Mouse (Mus musculus) erythroblast, adult 5-6 weeks (primary cell): ENCODE data around the gene Ccdc96. TPM values are rescaled to one million over a fixed set of nuclear protein-coding genes. Genes with fewer than 3 reads are reported as not detected.

Experiments used
- ATAC-seq: replicated peaks from 2 replicates; pipeline ENCODE4 v1.8.0; 2016; ENCODE audit warnings: moderate number of reproducible peaks, mild to moderate bottlenecking, moderate TSS enrichment, inconsistent platforms; ENCODE audit not compliant: poor library complexity, low FRiP score, severe bottlenecking
- total RNA-seq, 2 experiments: library from RNA; stranded (forward) in 1 of 2; stranded (reverse) in 1 of 2; fragments of 150-400 nt in 1 of 2; fragments of 200-764, 138-1000 nt in 1 of 2; gene quantifications; 2 replicates each; pipeline versions ENCODE4 v1.2.3 to v1.2.4; 2015 to 2017; ENCODE audit warnings: low replicate concordance in 2 of 2

Ccdc96 gene
- total RNA-seq, 2 experiments from 2014 or later, result not detected

GRCm38 (mm10) chr5:36471206-36471605, 13.2 kb upstream of the Ccdc96 start:
- no peak for ATAC-seq

GRCm38 (mm10) chr5:36472876-36473655, 11.3 kb upstream of the Ccdc96 start:
- ATAC-seq, result no peak

- peak; percentile 89 for ATAC-seq
These were observed 10.1 kb upstream of the Ccdc96 start for GRCm38 (mm10) chr5:36474283-36474682.

DNA sequence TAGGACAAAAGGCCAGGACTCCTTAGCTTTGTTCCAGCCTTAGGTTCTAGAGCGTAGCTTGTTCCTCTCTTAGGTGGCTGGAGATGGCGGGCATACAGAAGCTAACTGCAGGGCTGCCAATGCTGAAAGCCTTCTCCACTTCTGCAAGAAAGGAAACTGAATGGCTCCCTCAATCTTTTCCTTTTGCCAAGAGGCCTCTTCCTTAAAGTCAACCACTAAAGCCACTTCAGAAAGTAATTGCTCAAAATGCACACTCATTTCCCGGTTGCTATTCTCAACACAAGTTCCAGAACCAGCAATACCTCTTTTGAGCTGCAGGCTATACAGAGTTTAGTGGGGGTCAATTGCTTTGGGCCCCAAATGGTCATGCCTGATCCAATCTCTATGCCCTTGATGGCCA, 6.9 kb upstream of the Ccdc96 start:
- ATAC-seq, result no peak

DNA sequence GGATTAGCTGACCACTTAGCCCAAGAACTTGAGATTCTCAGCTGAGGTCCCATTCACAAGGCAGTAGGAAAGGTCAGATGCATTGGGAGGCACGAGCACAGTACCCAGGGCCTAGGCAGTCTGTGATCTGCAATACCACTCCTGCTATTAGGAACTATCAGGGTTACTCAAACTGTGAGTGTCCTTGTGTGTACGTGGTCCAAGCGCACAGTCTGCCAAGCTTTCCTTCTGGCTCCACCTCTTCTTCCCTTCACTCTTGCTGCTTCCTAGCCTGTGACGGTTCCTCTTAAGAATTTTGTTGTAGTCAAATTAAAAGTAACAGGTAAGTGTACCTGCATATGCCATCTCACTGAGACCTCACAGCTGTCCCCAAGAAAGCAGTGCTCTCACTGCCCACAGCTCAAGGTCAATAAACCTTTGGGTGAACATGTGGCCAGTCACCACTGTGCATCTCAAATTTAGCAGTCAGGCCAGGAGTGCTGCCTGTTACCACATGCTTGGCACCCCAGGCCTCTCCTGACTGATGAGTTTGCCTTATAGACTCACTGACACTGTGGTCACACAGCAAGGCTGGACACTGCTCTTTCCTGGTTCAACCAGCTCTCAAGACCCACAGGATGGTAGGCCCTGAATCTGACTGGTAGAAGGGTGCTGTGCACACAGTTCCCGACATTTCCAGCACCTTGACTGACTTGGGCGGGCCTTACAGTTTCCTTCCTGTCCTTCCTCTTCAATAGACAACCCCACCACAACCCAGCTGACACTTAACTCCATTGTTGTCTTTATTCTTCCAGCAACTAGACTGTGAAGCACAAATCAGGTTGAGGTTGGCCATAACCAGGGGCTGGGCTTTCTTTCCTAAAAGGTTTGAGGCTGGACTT, 5.6 kb upstream of the Ccdc96 start:
- no peak for ATAC-seq

DNA sequence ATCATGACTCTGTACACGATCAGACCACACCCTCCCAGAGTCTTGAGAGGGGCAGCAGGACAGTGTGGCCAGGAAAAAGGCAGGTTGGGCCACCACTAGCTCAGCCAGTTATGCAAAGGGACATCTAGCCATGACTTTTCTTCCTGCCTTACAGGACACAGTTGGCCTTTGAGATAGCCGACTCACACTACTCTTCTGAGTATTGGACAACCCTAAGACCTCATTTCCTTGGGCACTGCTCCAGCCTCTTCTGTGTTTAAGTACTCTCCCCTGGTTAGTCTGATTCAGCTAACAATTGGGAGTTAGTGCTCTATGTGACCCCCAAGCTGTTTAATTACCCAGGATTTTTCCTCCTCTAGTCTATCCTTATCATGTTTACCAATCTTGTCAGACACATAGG, 4.7 kb upstream of the Ccdc96 start:
- ATAC-seq, result no peak

DNA sequence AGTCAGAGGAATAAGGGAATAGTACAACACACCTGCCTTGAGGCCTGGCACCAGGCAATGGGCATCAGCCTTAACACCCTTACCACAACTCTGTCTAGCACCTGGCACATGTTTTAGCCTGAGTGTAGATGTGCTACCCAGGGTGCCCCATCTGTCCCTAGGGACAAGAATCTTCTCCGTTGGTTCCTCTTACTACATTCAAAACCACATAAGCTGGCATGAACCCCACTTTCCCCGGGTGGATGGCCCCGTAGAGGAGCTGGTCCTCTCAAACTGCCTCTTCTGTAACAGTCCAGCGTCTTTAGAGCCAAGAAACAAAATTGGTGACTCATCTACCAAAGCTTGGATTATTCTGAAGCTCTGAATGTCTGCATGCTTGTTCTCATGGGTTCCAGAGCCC, 4.0 kb upstream of the Ccdc96 start:
- ATAC-seq, result no peak

- no peak for ATAC-seq
These were observed 3.3 kb upstream of the Ccdc96 start for GRCm38 (mm10) chr5:36481114-36481513.

DNA sequence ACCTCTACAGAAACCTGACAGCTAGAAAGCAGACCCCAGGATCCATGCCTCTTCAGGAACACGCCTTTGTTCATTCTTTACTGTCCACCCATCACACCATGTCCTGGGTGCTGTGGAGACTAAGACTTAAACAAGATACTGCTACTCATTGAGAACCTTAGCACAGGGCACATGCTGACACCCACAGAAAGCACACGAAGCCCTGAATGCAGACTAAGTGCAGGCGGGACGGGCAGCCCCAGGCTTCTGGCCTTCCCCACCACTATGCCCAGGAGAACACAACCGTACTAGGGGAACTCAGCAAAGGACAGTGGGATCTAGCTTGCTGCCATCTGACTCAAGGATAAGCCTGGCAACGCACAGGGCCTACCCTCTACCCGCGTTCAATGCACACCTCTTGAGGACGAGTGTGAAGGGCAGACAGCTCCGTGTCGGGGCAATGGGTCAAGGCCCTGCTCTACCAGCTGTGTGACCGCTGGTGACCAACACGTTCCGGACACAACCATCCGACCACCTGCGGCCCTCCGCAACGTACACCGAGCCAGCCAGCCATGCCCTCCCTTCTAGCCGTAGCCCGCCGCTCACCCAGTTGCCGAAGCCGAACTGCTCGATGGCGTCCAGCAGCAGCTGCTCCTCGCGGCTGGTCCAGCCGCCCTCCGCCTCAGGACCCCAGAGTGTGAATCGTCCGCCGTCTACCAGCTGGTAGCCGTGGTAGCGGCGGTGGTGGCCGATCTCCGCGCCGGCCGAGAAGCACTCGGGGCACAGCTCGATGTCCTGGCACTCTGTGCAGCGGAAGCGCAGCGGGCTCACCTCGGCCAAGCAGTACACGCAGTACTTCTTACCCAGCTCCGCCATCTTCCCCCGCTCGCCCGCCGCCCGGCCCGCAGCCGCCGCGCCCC, 936 bp upstream of the Ccdc96 start:
- ATAC-seq, result peak; percentile 31

DNA sequence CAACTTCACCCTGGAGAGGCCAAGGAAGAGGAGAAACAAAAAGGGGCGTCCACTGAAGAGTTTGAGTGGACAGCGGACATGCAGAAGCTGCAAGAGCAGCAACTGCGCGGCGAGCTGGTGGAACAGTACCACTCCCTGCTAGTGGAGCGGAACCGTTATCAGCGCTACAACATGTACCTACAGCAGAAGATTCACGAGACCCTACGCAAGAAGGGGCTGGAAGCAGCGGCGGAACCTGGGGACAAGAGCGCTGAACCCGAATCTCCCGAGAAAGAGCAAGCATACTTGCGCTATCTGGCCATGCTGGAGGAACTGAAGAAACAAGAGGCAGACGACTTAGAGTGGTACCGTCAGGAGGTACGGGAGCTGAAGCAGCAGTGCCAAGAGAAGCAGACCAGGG, 918 bp downstream of the Ccdc96 start:
- ATAC-seq, result no peak

- no peak for ATAC-seq
These were observed 4.8 kb downstream of the Ccdc96 start for GRCm38 (mm10) chr5:36489225-36489624.

GRCm38 (mm10) chr5:36493919-36494318, 9.5 kb downstream of the Ccdc96 start:
- ATAC-seq, result no peak

GRCm38 (mm10) chr5:36494709-36495108, 10.3 kb downstream of the Ccdc96 start:
- no peak for ATAC-seq

DNA sequence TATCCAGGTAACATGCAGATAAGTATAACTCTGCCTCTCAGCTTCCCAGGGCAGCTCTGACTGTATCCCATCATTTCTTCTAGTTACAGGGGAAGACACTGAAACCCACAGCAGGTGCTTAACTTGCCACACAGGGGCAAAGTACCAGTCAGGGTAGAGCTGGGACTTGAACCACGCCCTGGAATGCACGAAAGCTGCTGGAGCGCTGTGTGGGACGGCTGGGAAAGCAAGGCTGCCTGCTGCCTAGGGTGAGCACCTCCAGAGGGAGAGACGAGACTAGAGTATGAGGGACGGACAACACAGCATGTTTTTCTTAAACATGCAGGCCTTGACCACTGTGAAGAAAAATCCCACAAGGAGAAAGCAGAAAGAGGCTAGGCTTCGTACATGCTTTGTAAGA, 20.8 kb downstream of the Ccdc96 start:
- ATAC-seq, result no peak

DNA sequence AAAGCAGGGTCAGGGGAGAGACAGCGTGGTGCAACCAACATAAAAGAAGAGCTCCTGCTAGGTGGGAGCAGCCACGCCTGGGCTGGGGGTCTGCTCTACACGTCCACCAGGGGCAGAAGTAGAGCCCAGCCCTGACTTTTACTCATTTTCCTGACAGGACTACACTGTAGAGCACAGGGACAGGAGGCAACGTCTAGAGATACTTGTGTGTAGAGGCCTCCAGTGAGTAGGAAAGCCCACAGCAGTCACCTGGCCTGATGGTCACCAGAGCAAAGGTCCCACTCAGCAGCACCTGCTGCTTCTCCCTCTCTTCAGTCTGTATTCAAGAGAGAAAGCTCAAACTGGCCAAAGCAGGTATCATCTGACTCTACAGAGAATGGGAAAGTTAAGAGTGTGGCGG, 21.3 kb downstream of the Ccdc96 start:
- no peak for ATAC-seq

DNA sequence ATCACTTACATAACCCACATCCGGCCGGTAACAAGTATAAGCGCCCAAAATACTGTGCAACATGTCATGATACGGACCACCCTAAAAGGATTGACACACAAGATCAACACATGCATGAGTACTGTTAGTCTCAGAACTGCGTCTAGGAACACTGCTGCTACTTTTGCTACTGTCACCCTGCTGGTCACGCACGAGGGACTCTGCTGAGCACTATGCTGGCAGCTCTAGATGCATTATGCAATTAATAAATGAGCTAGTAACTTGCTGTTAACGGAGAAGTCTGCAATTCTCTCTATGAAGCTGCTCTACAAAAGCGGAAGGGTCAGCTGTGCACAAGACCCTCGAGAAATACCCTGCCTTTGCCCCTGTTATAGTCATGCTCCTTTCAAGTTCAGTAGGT, 24.0 kb downstream of the Ccdc96 start:
- ATAC-seq, result no peak

DNA sequence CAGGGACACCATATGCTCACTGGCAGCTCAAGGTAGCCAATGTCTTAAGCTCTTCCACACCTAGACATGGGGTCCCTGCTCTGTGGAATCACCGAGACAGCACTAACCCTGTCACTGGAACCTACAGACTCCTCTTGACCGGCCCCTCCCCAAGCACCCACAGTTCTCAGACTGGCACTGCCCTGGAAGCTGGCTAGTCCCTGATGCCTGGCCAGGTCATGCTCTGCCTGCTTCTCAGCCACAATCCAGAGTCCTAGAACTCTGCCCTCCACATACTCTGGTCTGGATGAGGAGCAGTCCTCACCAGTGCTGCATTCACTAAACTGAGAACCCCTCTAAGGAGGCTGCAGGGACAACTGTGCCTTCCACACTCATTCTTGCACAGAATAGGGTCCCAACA, 26.6 kb downstream of the Ccdc96 start:
- no peak for ATAC-seq

GRCm38 (mm10) chr5:36515126-36515525, 30.7 kb downstream of the Ccdc96 start:
- no peak for ATAC-seq

GRCm38 (mm10) chr5:36515558-36515957, 31.2 kb downstream of the Ccdc96 start:
- ATAC-seq, result no peak

GRCm38 (mm10) chr5:36517596-36517995, 33.2 kb downstream of the Ccdc96 start:
- no peak for ATAC-seq
